Mouse (Mus musculus): ENCODE measurements at regions not wholly inside any gene's neighbourhood (a gene's known extent, or its start where the extent isn't known, plus 50 kb on each side); places are given as distances from the start of the nearest gene placed in this dataset.

DNA sequence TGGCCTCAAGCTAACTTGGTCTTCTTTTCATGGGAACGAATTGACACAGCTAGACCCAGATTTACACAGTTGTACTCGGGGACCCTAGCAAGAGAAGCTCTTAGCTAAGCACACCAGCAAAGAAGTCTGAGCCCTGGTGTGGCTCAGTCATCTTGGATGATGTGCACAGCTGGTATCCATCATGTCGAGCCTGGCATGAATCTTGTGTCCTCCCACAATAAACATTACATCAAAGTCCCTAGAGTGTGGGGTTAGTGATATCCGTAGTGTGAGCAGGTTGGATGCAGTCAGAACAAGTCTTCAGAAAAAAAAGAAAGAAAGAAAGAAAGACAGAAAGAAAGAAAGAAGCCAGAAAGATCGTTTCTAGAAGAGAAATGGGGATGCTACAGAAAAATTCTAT is 52.1 kb upstream of the Hmcn1 start:
- DNase-seq (ENCODE audit: low spot score in 2 of 2): no peak
- intact Hi-C loops (cut with DNase I): no loop called here

DNA sequence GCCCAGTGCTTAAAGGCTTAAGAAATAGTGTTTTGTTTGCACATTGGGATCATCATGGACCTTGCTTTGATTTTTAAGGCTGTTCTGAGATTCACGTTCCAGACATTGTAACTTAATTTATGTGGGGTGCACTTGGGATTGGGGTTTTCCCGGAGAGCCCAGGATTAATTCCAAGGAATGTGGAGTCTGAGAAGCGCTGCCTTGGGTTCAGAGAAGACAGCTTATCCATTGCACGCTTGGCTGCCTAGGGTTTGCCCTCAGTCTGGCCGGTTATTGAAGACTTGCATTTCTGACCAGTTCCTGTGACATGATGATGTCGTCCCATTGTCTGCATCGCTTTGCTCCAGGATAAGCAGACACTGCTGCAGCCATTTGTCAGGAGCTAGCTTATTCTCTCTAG is 53.4 kb upstream of the Hmcn1 start:
- intact Hi-C loops (cut with DNase I): no loop called here

DNA sequence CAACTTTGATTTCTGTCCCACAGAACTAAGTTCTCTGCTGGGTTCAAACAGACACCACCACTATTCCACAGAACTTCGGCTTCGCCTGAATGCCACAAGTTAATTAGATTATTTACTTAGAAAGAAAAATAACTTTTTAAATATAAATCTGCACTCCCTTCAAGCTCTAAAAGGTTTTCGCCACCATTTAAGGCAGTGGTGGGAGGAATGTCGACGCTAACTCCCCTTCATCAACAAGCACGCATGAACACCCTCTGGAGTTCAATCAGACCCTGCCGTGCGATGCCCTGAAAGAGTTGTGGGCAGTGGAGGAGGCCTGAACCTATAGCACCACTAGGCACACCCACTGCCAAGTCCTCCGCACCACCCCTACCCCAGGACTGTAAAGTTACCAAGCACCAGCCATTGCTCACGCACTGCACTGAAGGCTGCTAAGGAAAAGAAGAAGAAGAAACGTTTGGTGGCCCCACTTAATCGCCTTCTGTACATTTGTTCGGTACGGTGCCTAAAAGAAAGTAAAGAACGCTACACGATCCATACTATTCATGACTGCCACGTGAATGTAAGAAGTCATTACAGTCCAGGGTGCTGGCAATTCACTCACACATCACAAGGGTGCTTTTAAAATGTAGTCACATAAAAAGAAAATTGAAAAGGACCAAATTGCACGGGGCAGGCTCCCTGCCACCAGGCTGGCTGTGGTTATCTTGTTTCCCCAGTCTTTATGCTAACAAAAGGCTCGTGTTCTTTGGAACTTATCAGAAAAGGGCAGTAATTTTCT is 56.7 kb upstream of the Hmcn1 start:
- no peak for DNase-seq (ENCODE audit: low spot score in 2 of 2)
- intact Hi-C loops (cut with DNase I): no loop called here

More for the DNA sequence above, 53.4 kb upstream of the Hmcn1 start:
- DNase-seq (ENCODE audit: low spot score in 2 of 2): no peak

DNA sequence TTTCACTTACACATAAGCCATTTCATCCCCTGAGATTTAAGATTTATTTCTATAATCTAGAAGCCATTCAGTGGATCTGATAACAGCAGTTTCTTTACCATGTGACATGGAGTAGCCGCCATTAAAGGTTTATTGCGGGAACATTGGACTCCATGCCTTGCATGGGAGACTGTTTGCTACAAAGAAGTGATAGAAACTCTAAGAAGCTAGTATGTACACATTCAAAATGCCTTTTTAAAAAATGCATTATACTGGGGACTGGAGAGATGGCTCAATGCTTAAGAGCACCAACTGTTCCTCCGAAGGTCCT is 57.2 kb upstream of the Hmcn1 start:
- DNase-seq (ENCODE audit: low spot score in 2 of 2): no peak
- intact Hi-C loops (cut with DNase I): no loop called here

DNA sequence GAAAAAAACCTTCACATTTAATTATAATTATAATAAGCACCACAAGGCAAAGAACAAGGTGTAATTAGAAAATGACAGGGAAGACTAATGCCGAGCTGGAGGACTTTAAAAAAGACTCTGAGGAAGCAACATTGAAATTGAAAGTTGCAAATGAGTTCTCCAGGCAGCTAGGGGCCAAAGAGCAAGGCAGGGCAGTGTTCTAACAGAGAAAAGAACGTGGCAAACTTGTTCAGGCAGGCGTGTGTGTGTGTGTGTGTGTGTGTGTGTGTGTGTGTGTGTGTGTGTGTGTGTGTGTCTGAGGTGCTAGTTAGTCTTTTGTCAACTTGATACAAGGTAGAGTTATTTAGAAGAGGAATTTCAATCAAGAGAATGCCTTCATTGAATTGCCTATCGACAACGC is 60.0 kb upstream of the Hmcn1 start:
- intact Hi-C loops (cut with DNase I): no loop called here

DNA sequence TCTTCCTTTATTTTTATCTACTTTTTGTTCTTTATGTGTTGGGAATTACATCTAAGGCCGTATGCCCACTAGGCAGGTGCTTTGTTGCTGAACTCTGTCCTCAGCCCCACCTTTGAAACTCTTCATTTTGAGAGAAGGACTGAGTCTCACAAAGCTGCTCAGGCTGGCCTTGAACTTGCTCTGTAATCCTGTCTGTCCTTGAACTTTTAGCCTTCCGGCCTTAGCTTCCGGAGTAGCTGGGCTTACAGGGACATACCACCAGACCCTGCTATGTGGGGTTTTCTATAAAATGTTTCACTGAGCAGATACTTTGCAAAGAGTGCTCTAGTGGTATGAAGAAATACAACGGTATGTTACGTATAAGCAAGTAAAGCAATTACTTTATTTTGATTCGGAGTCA is 62.2 kb upstream of the Hmcn1 start:
- no peak for DNase-seq (ENCODE audit: low spot score in 2 of 2)
- intact Hi-C loops (cut with DNase I): no loop called here

More for the DNA sequence above, 60.0 kb upstream of the Hmcn1 start:
- no peak for DNase-seq (ENCODE audit: low spot score in 2 of 2)

DNA sequence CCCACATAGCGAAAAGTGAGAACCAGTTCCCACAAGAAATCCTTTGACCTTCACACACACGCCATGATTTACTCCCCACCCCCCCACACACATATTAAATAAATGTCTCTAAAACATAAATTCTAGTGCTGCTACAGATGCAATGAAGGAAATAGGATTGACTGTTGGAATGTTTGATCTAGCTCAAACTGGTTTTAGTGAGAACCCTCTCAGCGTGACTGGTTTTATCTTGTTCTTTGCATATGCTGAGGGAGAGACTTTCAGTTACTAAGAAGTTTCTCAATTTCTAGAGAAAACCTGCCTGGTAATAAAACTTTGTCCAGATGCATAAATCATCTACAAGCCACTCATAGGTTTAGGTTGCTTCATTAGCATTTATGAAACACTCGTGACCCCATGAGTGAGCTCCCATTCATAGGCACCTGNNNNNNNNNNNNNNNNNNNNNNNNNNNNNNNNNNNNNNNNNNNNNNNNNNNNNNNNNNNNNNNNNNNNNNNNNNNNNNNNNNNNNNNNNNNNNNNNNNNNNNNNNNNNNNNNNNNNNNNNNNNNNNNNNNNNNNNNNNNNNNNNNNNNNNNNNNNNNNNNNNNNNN is 66.4 kb upstream of the Hmcn1 start:
- intact Hi-C loops (cut with DNase I): no loop called here

DNA sequence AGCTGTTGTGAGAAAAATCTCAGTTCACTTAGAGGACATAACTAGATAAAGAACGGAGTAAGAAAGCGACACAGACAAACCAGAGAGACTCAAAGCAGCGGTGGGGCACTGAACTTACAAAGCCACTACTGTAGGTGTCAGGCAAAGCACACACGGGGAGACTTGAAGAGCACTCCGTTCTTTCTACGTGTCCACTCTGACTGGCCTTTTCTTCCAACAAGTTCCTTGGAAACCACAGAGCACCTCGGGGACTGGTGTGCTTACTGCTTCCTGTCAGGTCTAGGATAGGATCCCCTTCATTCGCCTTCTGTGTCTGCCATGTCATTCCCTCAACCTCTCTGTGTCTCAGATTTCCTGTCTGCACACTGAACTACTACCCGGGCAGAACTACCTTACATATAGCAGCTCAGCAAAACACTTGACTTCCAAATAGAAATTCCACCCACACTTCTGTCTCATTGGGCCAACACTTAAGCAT is 71.9 kb upstream of the Hmcn1 start:
- intact Hi-C loops (cut with DNase I): no loop called here

More for the DNA sequence above, 66.4 kb upstream of the Hmcn1 start:
- DNase-seq (ENCODE audit: low spot score in 2 of 2): no peak

DNA sequence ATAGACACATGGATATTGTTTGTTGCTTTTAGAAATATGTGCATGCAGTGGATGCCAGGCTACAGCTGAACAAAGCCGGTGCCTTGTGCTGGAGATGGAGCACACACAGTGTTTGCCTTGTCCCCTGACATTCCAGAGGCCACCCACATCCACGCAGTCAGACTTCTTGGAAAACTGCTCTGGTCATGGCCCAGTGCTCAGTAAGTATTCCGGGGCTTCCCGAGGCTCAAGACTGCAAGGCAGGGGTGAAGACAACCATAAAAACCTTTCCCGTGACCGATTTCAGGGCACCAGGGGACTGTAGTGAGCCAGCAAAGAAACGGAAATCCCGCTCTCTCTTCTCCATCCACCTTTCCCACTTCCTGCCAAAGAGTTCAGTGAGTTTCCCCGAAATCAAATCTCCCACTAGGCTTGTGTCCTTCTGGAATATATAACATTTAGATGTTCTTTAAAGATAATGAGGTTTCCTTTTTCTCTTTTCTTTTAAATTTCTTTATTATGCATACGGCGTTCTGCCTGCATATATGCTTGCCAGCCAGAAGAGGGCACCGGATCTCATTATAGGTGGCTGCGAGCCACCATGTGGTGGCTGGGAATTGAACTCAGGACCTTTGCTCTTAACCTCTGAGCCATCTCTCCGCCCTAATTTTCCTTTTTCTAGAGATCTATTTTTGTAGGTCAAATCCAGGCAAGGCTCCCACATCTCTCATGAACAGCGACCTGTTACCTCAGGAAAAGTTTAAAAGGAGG is 73.3 kb upstream of the Hmcn1 start:
- intact Hi-C loops (cut with DNase I): no loop called here
- no peak for DNase-seq (ENCODE audit: low spot score in 2 of 2)

More for the DNA sequence above, 71.9 kb upstream of the Hmcn1 start:
- DNase-seq (ENCODE audit: low spot score in 2 of 2): no peak

DNA sequence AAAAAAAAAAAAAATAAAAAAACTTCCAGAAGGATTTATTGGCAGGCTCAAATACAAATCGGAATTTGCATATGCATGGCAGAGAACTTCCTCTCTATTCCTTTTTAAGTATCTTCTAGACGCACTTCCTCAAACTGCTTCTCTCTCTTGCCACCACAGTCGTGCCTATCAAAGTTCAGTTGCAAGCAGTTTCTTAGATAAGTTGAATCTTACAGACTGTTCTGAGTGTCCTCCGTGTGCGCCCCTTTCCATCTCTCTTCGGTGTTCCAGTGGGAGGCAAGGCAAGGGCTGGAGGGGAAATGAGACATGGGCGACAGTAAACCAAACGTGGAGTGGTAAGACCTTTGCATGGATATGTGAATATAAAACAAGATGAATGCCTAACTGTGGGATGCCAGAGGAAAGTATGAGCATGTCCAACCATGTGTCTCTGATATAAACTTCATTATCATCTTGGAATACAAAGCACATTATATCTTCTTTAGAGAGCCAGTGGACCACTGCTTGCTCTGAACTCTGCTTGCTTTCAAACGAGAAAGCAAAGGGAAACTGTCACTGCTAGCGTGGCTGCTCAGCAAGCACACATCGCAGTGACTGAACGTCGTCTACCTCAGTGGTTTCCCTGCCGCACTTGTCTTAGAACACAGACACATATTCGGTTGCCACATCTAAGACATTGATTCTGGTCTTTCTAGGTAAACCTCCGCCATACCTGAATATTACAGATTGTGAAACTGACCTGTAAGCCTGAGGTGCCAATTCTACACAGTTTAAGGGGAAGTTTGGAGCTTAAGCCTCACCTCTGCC is 81.5 kb upstream of the Hmcn1 start:
- no peak for DNase-seq (ENCODE audit: low spot score in 2 of 2)
- intact Hi-C loops (cut with DNase I): no loop called here

DNA sequence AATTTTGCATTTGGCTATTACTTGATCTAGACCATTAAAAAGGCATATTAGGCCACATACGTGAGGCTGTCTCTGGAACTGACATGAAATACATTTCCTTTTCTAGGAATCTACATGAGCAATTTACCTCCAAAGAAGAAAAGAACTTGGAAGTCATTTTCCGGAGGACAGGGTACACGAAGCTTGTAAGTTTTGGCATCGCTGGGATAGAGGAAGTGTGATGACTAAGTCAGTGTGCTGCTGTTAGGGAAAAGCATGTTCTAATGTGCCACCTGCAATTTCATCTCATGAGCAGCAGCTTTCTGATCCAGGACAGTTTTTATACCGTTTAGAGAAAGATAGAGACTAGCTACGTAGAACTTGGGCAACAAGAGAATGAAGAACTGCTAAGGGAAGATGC is 82.3 kb upstream of the Hmcn1 start:
- intact Hi-C loops (cut with DNase I): no loop called here
- no peak for DNase-seq (ENCODE audit: low spot score in 2 of 2)

DNA sequence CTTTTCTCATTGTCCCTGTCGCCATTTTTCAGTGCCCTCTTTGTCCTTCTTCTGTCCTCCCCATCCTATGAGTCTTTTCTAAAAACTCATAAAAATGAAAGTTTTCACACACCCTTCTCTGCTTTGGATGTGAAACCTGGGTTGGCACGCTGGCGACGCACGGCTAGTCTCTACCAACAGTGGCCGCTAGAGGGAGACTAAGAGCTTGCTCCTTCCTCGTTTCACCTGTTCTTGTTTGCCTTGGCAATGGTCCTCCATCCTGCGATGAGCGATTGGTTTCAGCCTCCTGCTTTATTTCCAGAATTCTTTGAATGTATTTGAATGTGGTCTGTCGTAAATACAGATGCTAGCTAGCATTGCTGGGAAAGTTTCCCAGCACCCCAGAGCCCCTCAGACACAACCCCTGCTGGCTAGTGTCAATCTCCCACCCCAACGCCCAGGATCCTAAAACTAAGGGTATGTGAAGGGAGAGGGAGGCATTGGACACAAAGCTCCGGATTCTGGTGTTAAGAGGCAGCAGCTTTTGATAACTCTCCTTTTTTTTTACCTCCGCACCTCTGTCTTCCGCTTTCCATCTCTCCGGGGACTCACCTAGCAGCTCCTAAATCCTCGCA is 85.8 kb upstream of the Hmcn1 start:
- DNase-seq (ENCODE audit: low spot score in 2 of 2): peak; percentile 85 to 88
- intact Hi-C loops (cut with DNase I): loop anchor here (1.0 kb wide), 1 partner anchor 266 kb away; no protein-coding TSS in a partner anchor

DNA sequence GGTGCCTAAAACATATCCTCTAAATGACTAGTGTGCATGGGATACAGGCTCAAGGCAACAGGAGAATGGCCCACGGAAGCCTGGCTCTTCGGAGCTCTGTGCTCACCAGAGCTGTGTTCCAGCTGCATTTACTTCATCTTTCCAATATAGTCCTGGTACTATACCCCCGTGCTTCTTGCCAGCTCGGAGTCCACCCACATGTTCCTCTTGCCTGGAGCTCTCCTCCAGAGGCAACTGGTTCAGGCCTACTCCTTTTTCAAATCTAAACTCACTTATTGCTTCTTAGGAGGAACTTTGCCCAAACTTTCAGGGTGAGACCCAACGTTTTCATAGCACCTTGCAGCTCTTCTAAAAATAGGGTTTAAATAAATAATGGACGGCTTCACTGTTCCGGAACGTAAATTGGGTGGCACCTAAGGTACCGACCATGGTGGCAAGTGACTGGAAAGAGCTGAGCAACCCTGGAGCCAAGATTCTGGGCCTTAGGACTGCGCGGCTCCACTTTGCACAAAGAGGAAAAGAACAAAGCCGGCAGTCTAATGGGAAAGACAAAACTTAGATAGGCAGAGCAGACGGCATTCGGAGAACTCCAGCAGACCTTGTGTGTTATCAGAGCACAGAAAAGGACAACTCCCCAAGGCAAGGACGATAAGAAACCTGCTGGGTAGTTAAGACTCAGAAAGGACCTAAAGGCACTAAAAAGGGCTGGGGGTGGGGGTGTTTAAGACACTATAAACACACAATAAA is 86.6 kb upstream of the Hmcn1 start:
- intact Hi-C loops (cut with DNase I): loop anchor here (1.0 to 5.0 kb wide), 3 partner anchors 88 to 266 kb away; no protein-coding TSS in a partner anchor

DNA sequence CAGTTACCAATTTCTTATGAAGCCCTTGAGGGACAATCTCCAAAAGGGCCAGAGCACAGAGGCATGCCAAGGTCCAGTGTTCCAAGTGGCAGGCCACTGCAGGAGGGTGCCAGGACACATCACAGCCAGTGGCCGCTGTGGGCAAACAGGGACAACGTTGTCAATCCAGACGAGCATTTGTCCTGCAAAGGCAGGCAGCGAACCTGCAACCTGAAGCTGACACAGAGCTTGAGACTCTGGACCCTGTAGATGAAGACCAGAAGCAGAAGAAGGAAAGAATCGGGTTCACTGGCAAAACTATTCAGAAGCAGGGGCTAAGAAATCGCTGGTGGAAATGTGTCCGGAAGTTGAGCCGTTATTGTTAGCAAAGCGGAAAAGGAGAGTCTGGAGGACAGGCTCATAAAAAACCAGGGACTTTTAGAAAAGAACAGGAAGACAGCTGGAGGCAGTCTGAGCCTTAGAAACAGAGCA is 87.3 kb upstream of the Hmcn1 start:
- intact Hi-C loops (cut with DNase I): loop anchor here (2.0 to 5.0 kb wide), 2 partner anchors 87 to 170 kb away; no protein-coding TSS in a partner anchor
- no peak for DNase-seq (ENCODE audit: low spot score in 2 of 2)

More for the DNA sequence above, 86.6 kb upstream of the Hmcn1 start:
- peak in 1 of 2 experiments; percentile 53 for DNase-seq (ENCODE audit: low spot score in 2 of 2)

DNA sequence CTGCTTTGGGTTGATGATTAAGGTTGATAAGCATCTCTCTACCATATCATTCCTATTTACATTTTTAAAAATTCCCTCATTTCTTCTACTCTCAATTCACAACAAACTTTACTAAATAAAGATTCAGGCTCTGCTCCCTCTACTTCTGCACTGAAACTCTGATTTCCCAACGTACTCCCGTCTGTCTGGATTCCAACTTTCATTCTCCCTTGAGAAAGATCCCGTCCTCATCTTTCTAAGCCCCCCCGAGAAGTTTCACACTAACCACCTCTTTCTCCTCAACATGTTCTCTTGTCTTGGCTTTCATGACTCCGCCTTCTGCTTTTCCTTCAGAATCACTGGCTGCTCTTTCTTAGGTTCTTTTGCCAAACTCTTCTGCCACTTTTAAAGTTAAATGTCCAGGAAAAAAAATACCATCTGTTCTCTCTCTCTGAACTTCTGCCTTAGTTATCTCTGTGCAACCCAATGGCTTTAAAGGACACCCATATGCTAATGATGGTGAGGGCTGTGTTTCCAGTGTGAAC is 89.3 kb upstream of the Hmcn1 start:
- intact Hi-C loops (cut with DNase I): loop anchor here (5.0 kb wide), 1 partner anchor 85 kb away; no protein-coding TSS in a partner anchor
- peak in 1 of 2 experiments; percentile 69 for DNase-seq (ENCODE audit: low spot score in 2 of 2)

DNA sequence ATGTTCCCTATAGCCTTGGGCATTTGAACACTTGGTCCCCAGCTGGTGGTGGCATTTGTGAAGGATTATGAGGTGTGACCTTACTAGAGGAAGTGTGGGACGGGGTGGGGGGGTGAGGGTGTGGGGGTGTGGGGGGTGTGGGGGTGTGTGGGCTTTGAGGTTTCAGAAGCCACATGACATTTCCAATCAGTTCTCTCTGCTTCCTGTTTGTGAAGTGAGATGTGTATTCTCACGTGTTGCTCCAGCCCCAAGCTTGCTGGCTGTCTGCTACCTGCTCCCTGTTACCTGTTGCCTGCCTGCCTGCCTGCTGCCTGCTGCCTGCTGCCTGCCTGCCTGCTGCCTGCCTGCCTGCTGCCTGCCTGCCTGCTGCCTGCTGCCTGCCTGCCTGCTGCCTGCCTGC is 90.6 kb upstream of the Hmcn1 start:
- no peak for DNase-seq (ENCODE audit: low spot score in 2 of 2)
- intact Hi-C loops (cut with DNase I): loop anchor here (5.0 kb wide), 1 partner anchor 83 kb away; no protein-coding TSS in a partner anchor

DNA sequence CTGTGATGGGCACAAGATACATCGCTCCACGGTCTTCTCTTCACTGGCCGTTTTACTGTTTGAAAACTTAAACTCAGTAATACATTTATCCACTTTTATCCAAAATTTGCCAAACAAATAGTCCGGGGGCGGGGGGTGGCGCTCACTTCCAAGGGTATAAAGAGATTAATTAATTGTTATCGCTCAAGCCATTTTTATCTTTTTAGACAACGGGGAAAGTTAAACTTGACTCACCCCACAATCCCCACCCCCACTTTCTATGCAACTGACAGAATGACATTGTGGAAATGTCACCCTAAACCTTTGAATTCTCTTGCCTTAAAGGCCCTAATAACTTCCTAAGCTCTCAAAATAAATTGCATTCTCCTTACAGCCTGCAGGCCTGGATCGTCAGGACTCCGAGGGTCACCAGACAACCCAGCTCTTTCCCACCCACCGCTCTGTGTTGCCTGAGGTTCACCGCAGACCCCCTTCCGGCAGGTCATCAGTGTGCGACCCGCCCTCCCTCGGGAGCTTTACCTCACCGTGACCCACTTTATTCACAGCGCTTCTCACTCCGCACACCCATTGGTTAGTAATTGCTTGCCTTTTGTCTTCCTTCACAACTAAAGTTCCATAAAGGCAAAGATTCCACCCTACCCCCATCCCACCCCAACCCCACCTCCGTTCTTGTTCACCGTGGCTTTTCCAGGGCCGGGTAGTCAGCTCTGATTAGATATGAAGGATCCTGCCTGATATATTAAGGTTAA is 93.0 kb upstream of the Hmcn1 start:
- no peak for DNase-seq (ENCODE audit: low spot score in 2 of 2)
- intact Hi-C loops (cut with DNase I): loop anchor here (5.0 kb wide), 1 partner anchor 41 kb away; no protein-coding TSS in a partner anchor

Measured in left cerebral cortex, postnatal 25 days (tissue).